Mouse (Mus musculus) lung, adult 10 weeks (tissue): Measurements from ENCODE around the gene Zfp931. TPM values are rescaled to one million over a fixed set of nuclear protein-coding genes. Genes with fewer than 3 reads are reported as not detected.

ENCODE experiments used
- polyA plus RNA-seq: library from polyadenylated mRNA; stranded (reverse); fragments of 350-450 nt; fragmentation: Illumina TruSeq; extraction: RNeasy Lipid Tissue Mini Kit (QIAGEN cat#74804); gene quantifications from one replicate; pipeline ENCODE4 v1.2.3, GENCODE M21; 2014; ENCODE audit warnings: low read depth, low replicate concordance; ENCODE audit not compliant: insufficient read depth

Zfp931 gene
- polyA plus RNA-seq: 11.4 TPM

GRCm38 (mm10) chr2:178078166-178078717 is at the start of gene Zfp931:
Gene Zfp931, minus strand, starts transcription at chr2:178078476.

GRCm38 (mm10) chr2:178118801-178119560 is 40.7 kb upstream of the Zfp931 start, which contains the start of gene Phactr3:
Gene Phactr3, plus strand, starts transcription at chr2:178118975.

GRCm38 (mm10) chr2:178023011-178023611 is 55.2 kb downstream of the Zfp931 start, which contains the start of gene Zfp971:
Gene Zfp971, plus strand, starts transcription at chr2:178023284.

Other genes starting within 250 kb of the Zfp931 start
- gene Gm14325, start 238.1 kb downstream of the Zfp931 start, polyA plus RNA-seq: 16.2 TPM
- 3.3 TPM for gene Gm14327, start 181.4 kb downstream of the Zfp931 start, polyA plus RNA-seq
- gene Zfp972, start 152.9 kb downstream of the Zfp931 start, polyA plus RNA-seq: 1.1 TPM
- gene Gm14326, start 121.2 kb downstream of the Zfp931 start, polyA plus RNA-seq: 8.1 TPM
- 5.1 TPM for gene Zfp971, start 55.2 kb downstream of the Zfp931 start, polyA plus RNA-seq
- 0.32 TPM for gene Phactr3, start 40.5 kb upstream of the Zfp931 start, polyA plus RNA-seq